Mouse (Mus musculus): ENCODE results near the gene Dab1. TPM values are rescaled to one million over a fixed set of nuclear protein-coding genes. Genes with fewer than 3 reads are reported as not detected.

Gene Dab1
- polyA plus RNA-seq, 1 experiment from 2014 or later = 123 TPM

GRCm38 (mm10) chr4:104689047-104689446 is 1069.9 kb downstream of the Dab1 start:
- Histone ChIP-seq H3K4me1 (ENCODE audit: control insufficient read depth, insufficient read depth, low read length) (peaks cover 24% of the 10 kb centered on the region), H3K4me3 (ENCODE audit: low read depth, low read length) (no peak overlapping the region), H3K9ac (ENCODE audit: low read depth, low read length) (no peak overlapping the region), H3K27ac (ENCODE audit: low read length) (peak overlapping the region; percentile 60; the same call in 1 of the 2 replicates), H3K4me2 (ENCODE audit: low read length) (no peak overlapping the region), H3K9me3 (replicated peaks; ENCODE audit: control insufficient read depth, low read length, poor library complexity, severe bottlenecking) (no peaks in the 10 kb centered on the region), H3K36me3 (ENCODE audit: control insufficient read depth, insufficient read depth, low read length) (no peaks in the 10 kb centered on the region), H3K27me3 (ENCODE audit: control insufficient read depth, insufficient read depth, low read depth, low read length) (no peaks in the 10 kb centered on the region)
- 7% methylated on average over 3 of the region's 3 CpGs for WGBS
- peak; percentile 84; the same call in 1 of the 2 replicates for ATAC-seq

DNA sequence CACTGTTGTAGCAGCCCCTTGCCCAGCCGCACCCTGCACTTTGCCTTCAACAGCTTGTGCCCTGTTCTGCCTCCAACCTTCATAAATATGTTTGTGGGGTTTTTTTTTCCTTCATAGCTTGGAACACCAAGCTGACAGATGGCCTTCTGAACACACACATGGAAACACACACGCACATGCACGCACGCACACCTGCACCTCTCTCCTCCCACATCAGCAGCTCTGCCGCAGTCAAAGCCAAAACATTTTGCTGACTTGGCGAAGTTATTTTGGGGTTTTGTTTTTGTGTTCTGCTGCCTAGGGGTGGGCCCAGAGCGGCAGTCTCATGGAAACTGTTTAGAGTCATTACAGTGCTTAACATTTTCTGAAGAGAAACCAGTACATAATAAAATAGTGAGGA is 1071.9 kb downstream of the Dab1 start:
- no peak for ATAC-seq
- WGBS = 89% methylated on average over 7 of the region's 7 CpGs
- Histone ChIP-seq H3K9me3 (replicated peaks; ENCODE audit: control insufficient read depth, low read length, poor library complexity, severe bottlenecking) (no peaks in the 10 kb centered on the region), H3K27me3 (ENCODE audit: control insufficient read depth, insufficient read depth, low read depth, low read length) (no peaks in the 10 kb centered on the region), H3K4me1 (ENCODE audit: control insufficient read depth, insufficient read depth, low read length) (peaks cover 26% of the 10 kb centered on the region), H3K9ac (ENCODE audit: low read depth, low read length) (no peak overlapping the region), H3K36me3 (ENCODE audit: control insufficient read depth, insufficient read depth, low read length) (no peaks in the 10 kb centered on the region), H3K27ac (ENCODE audit: low read length) (no peak overlapping the region), H3K4me2 (ENCODE audit: low read length) (no peak overlapping the region), H3K4me3 (ENCODE audit: low read depth, low read length) (no peak overlapping the region)

- H3K9me3 ChIP-seq (replicated peaks; ENCODE audit: control insufficient read depth, low read length, poor library complexity, severe bottlenecking) = no peaks in the 10 kb centered on the region
- no peak overlapping the region for H3K9ac ChIP-seq (ENCODE audit: low read depth, low read length)
- H3K4me2 ChIP-seq (ENCODE audit: low read length) = no peak overlapping the region
- no peaks in the 10 kb centered on the region for H3K36me3 ChIP-seq (ENCODE audit: control insufficient read depth, insufficient read depth, low read length)
- no peak; the same call in 1 of the 2 replicates for ATAC-seq
- H3K4me1 ChIP-seq (ENCODE audit: control insufficient read depth, insufficient read depth, low read length) = peaks cover 15% of the 10 kb centered on the region
- H3K27me3 ChIP-seq (ENCODE audit: control insufficient read depth, insufficient read depth, low read depth, low read length) = no peaks in the 10 kb centered on the region
- H3K27ac ChIP-seq (ENCODE audit: low read length) = peak overlapping the region; percentile 29; the same call in 1 of the 2 replicates
- WGBS = 52% methylated on average over 11 of the region's 11 CpGs
- H3K4me3 ChIP-seq (ENCODE audit: low read depth, low read length) = no peak overlapping the region
These were observed 1075.0 kb downstream of the Dab1 start for GRCm38 (mm10) chr4:104694188-104694587.

DNA sequence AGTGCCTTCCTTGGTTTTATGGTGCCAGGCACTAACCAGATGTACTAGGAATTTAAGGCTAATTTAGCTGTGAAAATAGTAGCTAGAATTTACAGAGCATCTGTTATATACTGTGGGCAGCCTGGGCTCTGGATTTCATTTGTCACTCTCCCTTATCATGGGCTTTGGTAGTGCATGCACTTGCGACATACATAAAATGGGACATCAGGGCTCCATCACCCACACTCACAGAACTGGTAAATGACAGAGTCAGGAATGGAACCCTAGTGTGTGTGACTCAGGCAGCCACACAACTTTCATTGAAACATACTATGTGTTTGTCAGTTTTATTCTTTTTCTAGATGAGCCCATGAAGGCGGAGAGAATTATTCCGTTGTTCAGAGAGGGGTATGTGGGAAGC is 1077.4 kb downstream of the Dab1 start:
- H3K9me3 ChIP-seq (replicated peaks; ENCODE audit: control insufficient read depth, low read length, poor library complexity, severe bottlenecking) = no peaks in the 10 kb centered on the region
- H3K9ac ChIP-seq (ENCODE audit: low read depth, low read length) = no peak overlapping the region
- ATAC-seq = no peak
- H3K27ac ChIP-seq (ENCODE audit: low read length) = no peak overlapping the region
- H3K4me3 ChIP-seq (ENCODE audit: low read depth, low read length) = no peak overlapping the region
- no peak overlapping the region for H3K4me2 ChIP-seq (ENCODE audit: low read length)
- 89% methylated on average over 3 of the region's 3 CpGs for WGBS
- H3K27me3 ChIP-seq (ENCODE audit: control insufficient read depth, insufficient read depth, low read depth, low read length) = no peaks in the 10 kb centered on the region
- H3K4me1 ChIP-seq (ENCODE audit: control insufficient read depth, insufficient read depth, low read length) = peaks cover 12% of the 10 kb centered on the region
- H3K36me3 ChIP-seq (ENCODE audit: control insufficient read depth, insufficient read depth, low read length) = no peaks in the 10 kb centered on the region

DNA sequence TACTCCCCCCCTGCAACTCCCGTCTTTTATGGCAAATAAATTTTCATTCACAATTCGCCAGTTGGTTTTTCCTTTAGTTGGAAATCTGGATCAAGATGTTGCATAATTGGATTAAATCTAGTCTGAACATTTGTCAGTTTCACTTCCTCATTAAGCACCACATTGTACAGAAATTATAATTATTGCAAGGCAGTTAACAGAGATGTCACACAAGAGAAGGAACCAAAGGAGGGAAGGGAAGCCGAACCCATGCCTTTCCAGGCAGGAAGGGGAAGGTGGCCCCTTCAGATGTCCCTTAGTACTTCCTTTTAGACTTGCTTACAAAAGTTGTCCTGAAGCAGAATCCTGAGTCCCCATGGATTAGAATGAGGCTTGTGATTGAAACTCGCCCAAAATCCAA is 1078.5 kb downstream of the Dab1 start:
- H3K4me2 ChIP-seq (ENCODE audit: low read length) = no peak overlapping the region
- no peaks in the 10 kb centered on the region for H3K36me3 ChIP-seq (ENCODE audit: control insufficient read depth, insufficient read depth, low read length)
- no peak overlapping the region for H3K9ac ChIP-seq (ENCODE audit: low read depth, low read length)
- no peak for ATAC-seq
- H3K27me3 ChIP-seq (ENCODE audit: control insufficient read depth, insufficient read depth, low read depth, low read length) = no peaks in the 10 kb centered on the region
- no peak overlapping the region for H3K27ac ChIP-seq (ENCODE audit: low read length)
- H3K4me3 ChIP-seq (ENCODE audit: low read depth, low read length) = no peak overlapping the region
- peaks cover 12% of the 10 kb centered on the region for H3K4me1 ChIP-seq (ENCODE audit: control insufficient read depth, insufficient read depth, low read length)
- WGBS = 71% methylated on average over 4 of the region's 4 CpGs
- no peaks in the 10 kb centered on the region for H3K9me3 ChIP-seq (replicated peaks; ENCODE audit: control insufficient read depth, low read length, poor library complexity, severe bottlenecking)

DNA sequence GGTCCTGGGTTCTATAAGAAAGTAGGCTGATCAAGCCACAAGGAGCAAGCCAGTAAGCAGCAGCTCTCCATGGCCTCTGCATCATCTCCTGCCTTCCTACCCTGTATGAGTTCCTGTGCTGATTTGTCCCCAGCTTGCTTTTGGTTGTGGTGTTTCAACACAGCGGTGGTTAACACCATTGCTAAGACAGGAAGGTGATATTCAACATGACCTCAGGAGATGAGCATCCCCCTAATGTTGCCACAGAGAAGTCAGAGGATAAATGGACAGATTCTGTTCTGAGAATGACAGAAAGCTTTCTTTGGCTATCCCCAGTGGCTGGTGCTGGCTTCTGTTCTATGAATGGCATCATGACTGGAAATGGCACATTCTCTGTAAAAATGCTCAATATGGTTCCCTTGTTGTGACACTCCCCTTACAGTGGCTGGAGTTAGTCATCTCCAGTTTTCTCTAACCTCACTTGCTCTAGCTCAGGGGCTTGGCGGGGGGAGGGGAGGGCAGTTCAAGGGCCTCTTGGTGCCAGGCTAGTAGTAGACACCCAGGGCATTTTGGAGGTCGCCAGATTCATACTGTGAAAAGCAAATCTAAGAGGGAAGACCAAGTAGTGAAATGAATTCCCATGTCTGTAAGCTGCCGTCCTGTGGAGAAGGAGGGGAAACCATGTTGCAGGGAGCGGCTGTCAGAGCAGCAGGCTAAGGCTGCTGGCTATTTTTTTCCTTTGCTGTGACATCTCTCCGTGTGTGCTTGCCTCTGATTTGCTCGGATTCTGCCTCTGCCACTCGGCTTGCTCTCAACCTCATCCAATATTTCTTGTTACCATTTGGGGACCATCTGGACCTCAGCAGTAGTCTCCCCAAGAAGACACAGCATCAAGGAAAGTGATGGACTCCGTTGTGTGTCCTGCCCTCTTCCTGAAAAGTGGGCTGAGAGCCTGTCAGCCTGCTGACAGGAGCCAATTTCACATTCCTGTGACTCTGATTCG is 1086.8 kb downstream of the Dab1 start:
- no peaks in the 10 kb centered on the region for H3K9me3 ChIP-seq (replicated peaks; ENCODE audit: control insufficient read depth, low read length, poor library complexity, severe bottlenecking)
- WGBS = 48% methylated on average over 10 of the region's 10 CpGs
- H3K9ac ChIP-seq (ENCODE audit: low read depth, low read length) = no peak overlapping the region
- H3K4me1 ChIP-seq (ENCODE audit: control insufficient read depth, insufficient read depth, low read length) = no peaks in the 10 kb centered on the region; the same call in 1 of the 2 replicates
- ATAC-seq = no peak
- 0 out of 2 replicates have a peak overlapping the region, but pooled peaks have one; percentile 23 for H3K27ac ChIP-seq (ENCODE audit: low read length)
- H3K4me2 ChIP-seq (ENCODE audit: low read length) = no peak overlapping the region
- no peaks in the 10 kb centered on the region; the same call in 1 of the 2 replicates for H3K27me3 ChIP-seq (ENCODE audit: control insufficient read depth, insufficient read depth, low read depth, low read length)
- H3K4me3 ChIP-seq (ENCODE audit: low read depth, low read length) = no peak overlapping the region
- no peaks in the 10 kb centered on the region for H3K36me3 ChIP-seq (ENCODE audit: control insufficient read depth, insufficient read depth, low read length)

DNA sequence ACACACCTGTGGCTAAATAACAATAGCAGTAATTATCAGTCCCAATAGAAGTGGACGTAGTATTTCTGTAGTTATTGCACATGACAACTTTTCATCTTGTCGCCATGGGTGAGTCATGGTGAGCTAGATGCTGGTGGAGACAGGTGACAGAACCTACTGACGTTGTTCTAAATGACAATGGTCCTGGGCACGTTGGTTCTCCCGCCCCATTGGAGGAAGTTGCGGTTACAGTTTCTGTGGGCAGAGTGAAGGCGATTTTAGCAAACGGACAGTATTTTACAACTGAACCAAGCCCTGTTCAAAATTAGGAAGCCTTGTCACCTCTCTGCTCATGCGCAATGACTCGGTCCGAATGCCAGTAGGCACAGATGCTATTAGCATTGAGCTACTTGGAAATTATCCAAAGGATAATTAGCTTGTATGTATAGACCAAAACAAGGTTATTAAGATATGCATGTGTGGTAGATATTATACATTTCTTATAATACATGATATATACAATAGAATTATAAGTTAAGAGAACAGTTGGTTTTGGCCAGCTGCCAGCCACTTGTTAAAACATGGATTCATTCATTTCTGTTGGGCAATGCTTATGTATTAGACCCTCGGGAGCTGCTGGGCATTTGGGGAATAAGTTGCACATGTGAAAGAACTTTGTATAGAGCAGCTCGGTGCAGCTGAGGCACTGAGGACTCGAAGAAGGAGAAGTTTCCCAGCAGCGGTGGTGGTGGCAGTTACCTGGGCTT is 1093.4 kb downstream of the Dab1 start:
- Histone ChIP-seq H3K4me2 (ENCODE audit: low read length) (no peak overlapping the region), H3K9me3 (replicated peaks; ENCODE audit: control insufficient read depth, low read length, poor library complexity, severe bottlenecking) (no peaks in the 10 kb centered on the region), H3K36me3 (ENCODE audit: control insufficient read depth, insufficient read depth, low read length) (no peaks in the 10 kb centered on the region), H3K27ac (ENCODE audit: low read length) (no peak overlapping the region), H3K4me1 (ENCODE audit: control insufficient read depth, insufficient read depth, low read length) (no peaks in the 10 kb centered on the region; the same call in 1 of the 2 replicates), H3K27me3 (ENCODE audit: control insufficient read depth, insufficient read depth, low read depth, low read length) (no peaks in the 10 kb centered on the region; the same call in 1 of the 2 replicates), H3K9ac (ENCODE audit: low read depth, low read length) (no peak overlapping the region), H3K4me3 (ENCODE audit: low read depth, low read length) (no peak overlapping the region)
- no peak for ATAC-seq
- 85% methylated on average over 15 of the region's 15 CpGs for WGBS

DNA sequence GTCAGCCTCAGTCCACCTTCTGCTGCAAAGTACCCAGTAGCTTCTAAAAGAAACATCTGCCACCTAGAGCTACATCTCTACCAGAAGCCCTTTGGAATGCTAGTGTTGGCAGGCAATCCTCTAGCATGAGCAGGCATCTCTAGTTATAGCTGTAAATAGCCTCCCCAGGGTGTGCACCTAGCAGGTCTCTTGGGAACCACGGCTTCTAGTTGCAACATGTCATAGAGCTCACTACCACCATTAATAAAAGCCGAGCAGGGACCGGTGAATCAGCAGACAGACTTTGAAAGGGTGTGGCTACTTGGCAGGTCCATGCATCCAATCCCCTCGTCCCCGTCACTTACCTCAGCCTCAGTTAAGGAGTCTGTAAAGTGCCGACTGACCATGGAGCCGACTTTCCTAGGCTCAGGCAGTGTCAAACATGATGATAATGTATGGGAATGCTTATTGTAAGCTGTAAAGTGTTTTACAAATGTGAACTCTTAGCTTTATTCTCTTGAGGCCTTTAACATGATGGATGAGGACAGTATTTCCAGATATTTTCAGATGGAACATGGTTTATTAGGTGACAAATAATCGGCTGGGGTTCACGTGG is 1095.9 kb downstream of the Dab1 start:
- Histone ChIP-seq H3K27me3 (ENCODE audit: control insufficient read depth, insufficient read depth, low read depth, low read length) (no peaks in the 10 kb centered on the region), H3K4me2 (ENCODE audit: low read length) (no peak overlapping the region), H3K9ac (ENCODE audit: low read depth, low read length) (no peak overlapping the region), H3K9me3 (replicated peaks; ENCODE audit: control insufficient read depth, low read length, poor library complexity, severe bottlenecking) (no peaks in the 10 kb centered on the region), H3K4me1 (ENCODE audit: control insufficient read depth, insufficient read depth, low read length) (peaks cover 10% of the 10 kb centered on the region), H3K36me3 (ENCODE audit: control insufficient read depth, insufficient read depth, low read length) (no peaks in the 10 kb centered on the region), H3K27ac (ENCODE audit: low read length) (no peak overlapping the region), H3K4me3 (ENCODE audit: low read depth, low read length) (no peak overlapping the region)
- ATAC-seq = no peak
- 93% methylated on average over 9 of the region's 9 CpGs for WGBS
